Mouse (Mus musculus) heart, postnatal 10 days (tissue): ENCODE data around the gene Gpatch1. TPM values are rescaled to one million over a fixed set of nuclear protein-coding genes. Genes with fewer than 3 reads are reported as not detected.
A peak's percentile ranks its signal among the peaks of the same experiment; 100 is the strongest.

Experiments used
- DNase-seq, 2 experiments: peaks; one replicate each; pipeline ENCODE4 v3.0.0; 2021
- intact Hi-C: fragments of 180-260 bp; cut with DNase I; formaldehyde crosslinking; loops from one replicate; pipeline ENCODE4 v1.15.1; 2025
- total RNA-seq, 2 experiments: library from RNA; stranded (reverse); gene quantifications; 2 replicates each; pipeline ENCODE4 v1.2.3; 2021

Gpatch1 gene
- 10 to 100 TPM in 1 of 2 experiments, 1 to 10 TPM in 1; 9.2 to 12.1 TPM for total RNA-seq

DNA sequence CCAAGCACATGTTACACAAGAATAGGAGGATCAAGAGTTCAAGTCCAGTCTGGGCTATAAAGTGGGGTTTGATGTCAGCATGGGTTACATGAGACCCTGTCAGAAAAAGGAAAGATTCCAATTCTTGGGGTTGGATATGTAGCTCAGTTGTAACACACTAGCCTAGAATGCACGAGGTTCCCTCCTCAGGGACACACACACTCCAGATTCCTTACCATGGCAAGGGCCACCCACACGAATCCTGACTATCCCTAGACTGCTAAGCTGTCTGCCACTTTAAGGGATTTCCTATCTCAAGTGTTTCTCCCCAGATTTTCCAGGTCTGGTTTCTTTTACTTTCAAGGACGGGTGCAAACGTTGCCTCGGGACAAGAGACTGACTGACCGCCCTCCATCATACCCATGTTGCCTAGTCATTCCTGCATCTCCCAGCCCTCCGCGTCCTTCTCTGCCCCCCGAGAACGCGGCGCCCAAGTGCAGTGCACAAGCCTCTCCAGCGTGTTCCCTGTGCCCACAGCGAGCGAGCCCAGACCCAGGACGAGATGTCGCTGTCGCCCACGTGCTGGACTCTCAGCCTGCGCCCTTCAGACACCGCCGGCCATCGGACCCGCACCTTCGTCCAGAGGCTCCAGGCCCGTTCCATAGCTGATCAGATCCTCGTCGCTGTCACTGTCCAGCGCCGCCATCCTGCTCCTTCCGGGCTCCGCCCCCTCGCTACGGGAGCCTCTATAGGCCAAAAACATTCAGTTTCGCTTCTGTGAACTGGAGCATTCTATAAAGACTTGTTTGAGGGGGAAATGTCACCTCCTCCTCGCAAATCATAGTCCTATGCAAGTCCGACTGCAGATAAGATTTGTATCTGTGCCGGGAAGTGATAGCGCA lies at the start of gene Gpatch1:
Gene Gpatch1, minus strand, starts transcription at position 712 of the 881 bp plus-strand sequence.
- intact Hi-C loops: no loop called here

DNA sequence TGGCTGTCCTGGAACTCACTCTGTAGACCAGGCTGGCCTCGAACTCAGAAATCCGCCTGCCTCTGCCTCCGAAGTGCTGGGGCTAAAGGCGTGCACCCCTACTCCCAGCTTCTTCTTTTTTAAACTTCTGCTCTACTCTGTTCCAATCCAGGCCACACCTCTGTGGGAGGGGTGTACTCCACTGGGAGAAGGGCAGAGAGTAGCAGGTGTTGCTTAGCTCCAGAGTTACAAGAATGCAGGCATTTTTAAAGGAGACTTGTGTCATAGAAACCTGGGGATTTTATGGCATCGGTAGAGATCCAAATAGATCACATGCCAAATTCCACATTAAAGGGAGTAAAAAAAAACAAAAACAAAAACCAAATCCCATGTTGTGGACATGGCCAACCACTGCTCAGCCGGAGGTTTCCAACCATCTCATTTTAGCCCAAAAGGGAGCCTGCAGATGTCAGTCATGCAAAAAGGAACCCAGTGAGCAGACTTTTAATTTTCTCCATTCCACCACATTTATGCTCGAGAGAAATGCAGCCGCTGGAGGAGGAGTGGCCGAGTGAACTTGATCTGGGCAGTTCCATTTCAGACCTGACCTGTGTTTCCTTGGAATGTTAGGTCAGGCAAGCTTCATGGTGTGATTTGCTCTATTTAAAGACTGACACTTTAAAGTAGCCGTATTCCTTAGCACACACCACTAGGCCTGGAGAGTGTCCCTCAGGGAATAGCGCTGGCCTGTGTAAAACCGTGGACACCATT lies 47.1 kb upstream of the Gpatch1 start:
- intact Hi-C loops: no loop called here
- DNase-seq: no peak

More for the DNA sequence above, at the start of gene Gpatch1:
- peak; percentile 95 to 98 for DNase-seq

DNA sequence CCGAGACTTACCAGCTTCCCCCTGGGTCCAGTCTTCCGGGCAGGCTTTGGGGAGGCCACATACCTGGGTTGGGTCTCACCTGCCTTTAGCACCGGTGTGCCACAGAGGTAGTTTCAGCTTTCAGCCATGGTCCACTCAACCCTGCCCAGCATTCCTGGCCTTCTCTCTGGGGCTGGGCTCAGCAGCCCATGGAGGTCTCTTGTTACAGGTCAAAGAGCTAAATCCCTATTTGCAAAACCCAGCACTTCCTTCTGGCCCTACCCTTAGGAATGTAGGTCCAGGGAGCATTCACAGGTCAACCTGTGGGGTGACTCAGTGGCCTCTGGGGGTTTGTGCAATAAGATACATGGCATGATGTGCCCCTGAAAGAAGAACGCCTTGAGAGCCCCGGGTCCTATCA lies 44.6 kb upstream of the Gpatch1 start:
- DNase-seq: no peak
- intact Hi-C loops: no loop called here

DNA sequence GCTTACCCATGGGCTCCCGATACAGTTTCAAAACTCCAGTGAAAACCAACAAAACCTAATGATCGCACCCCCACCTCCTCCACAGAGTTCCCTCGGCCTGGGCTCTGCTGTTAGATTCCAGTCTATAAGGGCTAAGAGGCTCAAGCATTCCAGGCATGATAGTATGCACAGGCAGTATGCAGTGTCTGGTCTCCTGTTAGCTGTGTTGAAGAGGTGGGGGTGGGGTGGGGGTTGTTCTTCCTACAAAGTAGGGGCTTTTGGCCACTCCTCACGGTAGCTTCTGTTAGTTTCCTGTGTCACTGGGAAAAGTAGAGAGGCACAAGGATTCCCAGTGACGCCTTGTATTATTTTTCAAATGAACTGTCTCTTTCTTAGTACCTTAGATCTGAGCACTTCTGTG lies 44.0 kb upstream of the Gpatch1 start:
- DNase-seq: no peak
- intact Hi-C loops: no loop called here

DNA sequence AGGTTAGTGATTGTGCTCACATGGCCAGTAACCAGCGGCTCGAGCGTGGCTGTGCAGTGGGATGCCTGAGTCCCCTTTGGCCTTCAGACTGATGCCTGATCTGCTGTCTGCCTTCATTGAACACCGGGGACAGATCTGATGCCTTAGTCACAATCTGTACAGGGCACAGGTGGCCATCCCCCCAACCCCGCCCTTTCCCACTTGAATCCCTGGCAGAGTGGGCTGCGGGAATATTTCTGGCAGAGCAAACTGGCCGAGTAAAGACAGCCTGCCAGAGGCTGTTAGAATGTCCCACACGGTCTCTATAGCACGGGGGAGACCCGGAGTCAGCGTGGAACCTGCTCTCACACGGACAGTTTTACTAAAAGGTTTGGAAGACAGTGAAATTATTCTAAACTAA lies 39.4 kb upstream of the Gpatch1 start:
- intact Hi-C loops: no loop called here
- DNase-seq: no peak

DNA sequence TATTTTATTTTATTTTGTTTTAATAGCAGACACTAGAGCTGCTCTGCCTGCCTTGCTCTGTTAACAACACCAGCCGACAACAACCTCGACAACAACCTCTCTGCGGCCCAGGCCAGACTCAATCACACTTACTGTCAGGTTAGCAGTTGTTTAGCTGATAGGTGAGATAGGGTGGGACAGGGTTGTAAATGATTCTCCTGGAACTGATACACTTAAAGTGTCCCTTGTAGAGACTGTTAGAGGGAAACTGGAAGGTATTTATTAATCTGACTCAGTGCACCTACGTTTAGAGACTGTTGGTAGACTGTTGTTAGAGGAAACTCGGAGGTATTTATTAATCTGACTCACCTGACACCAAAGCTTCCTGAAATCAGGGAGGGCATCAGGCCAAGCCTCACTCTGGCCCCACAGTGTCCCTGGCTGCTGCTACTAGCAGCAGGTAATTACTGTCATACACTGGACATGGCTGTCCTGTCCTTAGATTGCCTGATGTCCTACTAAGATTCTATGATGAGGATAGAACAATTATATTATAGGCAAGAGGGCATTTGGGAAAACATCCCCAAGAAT lies 37.1 kb upstream of the Gpatch1 start:
- intact Hi-C loops: no loop called here
- no peak for DNase-seq

DNA sequence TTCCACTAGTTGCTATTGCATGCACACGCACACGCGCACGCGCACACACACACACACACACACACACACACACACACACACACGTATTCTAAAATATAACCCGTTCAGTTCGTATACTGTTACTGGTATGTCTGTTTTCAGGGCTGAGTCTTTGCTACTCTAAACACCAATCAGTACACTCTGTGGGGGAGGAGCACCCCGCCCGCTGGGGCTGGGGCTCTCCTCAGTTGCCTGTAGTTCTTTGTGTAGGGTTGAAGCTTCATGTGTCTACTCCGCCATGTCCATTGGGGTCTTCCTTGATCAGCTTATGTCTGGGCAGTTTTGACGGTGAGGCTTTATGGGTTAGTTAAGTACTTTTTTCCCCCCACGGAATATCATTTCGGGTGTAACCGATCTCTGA lies 35.1 kb upstream of the Gpatch1 start:
- DNase-seq: no peak
- intact Hi-C loops: no loop called here

DNA sequence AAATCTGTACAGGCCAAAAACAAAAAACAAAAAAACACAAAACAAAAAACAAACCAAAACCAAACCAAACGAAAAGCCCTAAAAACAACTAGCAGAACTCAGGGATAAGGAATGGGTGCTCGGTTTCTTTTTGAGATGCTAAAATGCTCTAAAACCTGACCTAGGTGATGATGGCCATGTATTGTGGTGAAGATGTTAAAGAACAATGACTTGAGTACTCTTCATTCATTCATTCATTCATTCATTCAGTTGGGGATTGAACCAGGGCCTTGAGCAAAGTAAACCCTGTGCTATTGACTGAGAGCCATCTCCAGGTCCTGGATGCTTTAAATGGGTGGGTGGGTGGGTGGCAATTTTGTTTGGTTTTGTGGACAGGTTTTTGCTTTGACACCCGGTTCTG lies 32.9 kb upstream of the Gpatch1 start:
- DNase-seq: no peak
- intact Hi-C loops: no loop called here

DNA sequence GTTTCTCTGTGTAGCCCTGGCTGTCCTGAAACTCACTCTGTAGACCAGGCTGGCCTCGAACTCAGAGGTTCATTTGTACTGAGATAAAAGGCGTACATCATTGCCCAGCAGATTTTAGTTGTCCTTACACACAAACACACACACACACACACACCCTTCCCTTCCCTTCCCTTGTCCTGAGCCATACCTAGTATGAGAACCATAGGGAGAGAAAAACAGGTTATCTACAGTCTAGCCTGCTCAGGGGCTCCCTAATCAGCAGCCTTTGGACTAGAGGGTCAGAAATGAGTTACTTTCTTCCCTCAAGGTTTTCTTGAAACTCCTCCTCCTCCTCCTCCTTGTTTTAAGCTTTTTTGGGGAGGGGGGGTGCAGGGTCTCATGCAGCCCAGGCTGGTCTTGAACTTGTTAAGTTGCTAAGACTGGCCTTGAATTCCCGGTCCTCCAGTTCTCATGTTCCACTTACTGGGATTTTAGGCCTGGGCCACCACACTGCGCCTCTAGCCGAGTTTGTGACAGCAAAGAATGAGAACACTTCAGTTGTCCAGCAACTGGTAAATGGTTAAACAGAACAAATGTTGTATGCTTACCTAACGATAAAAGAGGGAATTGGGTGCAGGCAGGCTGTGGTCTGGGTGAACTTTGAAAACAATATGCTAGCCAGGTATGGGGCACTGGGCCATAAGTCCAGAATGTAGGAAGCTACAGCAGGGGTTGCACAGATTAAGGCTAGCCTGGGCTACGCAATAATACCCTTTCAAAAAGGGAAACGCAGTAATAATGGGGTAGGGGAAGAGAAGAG lies 31.8 kb upstream of the Gpatch1 start:
- intact Hi-C loops: no loop called here
- DNase-seq: no peak

DNA sequence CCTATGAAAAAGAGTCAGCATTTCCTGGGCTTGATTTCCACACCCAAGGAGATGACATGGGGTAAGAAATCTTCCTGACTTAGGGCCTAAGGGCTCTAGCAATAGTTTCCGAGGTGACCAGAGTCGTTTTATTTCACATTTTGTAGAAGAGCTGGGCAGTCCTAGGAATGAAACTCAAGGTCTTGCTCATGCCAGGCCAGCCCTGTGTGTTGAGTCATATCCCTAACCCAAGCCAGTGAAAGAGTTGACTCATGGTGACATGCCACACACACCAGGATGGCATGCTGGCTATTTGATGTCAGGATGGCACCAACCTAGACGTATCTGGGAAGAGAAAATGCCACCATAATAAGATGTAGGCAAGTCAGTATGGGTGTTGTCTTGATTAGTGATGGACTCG lies 30.8 kb upstream of the Gpatch1 start:
- no peak for DNase-seq
- intact Hi-C loops: no loop called here

DNA sequence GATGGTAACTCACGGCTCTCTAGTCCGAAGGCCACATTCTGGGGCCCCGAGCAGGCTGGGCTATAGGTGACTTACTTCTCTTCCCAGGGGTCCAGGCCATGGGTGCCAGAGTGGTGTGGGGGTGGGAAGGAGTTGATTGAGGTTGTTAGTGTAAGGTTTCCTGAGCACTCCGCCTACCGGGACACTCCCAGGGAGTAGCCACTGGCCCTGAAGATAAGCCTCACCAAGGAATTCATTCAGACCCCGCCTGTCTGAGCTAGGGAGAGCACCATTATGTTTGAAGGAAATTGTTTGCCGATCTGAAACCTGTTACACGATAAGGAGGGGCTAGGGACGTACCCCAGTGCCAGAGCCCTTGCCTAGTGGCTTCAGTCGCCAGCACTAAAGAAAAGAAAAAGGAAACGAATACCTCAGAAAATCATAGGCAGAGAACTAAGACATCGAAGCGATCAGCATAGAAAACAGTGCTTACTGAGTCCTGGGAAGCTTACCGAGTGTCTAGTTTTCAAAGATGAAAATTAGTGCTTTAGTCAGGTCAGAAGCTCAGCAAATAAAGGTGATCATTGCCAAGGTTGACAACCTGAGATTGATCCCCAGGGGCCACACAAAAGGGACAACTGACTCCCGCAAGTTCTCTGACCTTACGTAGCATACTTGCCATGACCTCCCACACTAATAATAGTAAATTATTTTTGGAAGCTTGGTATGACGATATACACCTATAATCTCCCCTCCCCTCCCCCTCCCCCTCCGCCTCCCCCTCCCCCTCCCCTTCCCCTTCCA lies 29.9 kb upstream of the Gpatch1 start:
- intact Hi-C loops: no loop called here
- DNase-seq: no peak

DNA sequence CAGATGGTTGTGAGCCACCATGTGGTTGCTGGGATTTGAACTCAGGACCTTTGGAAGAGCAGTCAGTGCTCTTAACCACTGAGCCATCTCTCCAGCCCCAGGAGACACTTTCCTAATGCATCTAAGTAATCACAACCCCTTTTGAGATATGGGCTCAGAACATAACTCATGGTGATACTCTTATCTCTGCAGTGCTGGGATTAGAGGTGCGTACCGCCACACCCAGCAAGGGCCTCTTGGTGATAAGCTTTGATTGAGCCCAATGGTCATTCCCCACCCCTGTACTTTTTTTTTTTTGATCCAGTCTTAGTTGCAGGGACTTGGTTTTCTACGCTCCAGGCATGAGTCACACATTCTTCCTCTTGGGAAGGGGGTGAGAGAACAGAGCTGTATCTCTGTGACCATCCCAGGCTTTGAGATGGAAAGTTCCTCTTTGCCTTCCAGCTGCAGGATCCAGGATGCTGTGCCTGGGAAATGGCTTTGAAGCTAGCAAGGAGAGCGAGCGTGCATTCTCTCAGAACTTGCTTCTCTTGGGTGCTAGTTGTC lies 26.6 kb upstream of the Gpatch1 start:
- no peak for DNase-seq
- intact Hi-C loops: no loop called here

DNA sequence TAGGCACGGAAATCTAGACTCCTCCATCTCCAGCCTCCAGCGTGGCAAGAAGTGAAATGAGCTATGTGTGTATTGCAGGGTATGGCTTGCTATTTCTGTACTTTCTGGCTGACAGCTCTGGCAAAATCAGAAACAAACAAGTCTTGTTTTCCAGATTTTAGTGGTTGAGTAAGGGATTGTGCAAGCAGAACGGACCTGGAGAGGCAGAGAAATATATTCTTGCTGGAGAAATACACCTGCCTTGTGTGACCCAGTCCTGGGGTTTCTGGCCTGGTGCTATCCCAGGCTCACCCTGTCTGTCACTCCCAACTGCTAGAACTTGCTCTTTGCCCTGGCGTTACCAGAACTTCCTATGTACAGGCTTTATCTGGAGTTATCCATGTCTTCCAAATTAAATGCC lies 24.3 kb upstream of the Gpatch1 start:
- no peak for DNase-seq
- intact Hi-C loops: no loop called here

DNA sequence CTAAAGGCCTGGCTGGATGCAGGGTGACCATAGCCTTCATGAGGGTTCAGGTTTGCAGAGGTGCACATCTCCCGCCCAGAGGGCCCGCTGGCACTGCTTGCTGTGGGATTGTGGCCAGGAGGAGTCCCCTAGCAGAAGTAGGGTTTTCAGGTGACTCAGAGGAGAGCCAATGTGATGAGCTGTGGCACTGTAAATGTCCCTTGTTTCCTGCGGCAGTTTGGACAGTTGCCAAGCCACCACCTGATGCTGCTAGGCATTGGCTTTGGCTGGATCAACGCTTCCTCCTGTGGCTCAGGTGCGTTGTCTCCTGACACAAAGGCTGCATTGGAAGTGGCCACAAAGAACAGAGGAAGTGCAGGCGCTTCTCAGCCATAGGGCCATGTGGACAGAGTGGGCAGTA lies 23.0 kb upstream of the Gpatch1 start:
- DNase-seq: peak in 1 of 2 experiments; percentile 11
- intact Hi-C loops: no loop called here

DNA sequence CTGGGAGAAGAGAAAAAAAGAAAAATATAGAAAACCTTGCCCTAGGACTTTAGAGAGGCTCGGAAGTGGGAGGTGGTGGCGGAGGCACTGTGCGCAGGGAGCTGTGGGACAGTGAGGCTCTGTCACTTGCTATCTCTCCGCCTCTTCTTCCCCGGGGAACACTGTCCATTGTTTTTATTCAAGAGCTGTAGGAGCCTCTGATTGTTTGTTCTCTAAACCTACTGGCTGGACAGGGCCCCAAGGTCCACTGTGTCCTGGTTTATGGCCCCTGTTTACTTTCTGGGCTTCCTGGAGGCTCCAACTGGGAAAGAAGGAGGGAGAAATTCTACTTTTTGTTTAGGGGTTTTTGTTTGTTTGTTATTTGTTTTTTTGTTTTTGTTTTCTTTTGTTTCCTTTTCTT lies 22.0 kb upstream of the Gpatch1 start:
- no peak for DNase-seq
- intact Hi-C loops: no loop called here

DNA sequence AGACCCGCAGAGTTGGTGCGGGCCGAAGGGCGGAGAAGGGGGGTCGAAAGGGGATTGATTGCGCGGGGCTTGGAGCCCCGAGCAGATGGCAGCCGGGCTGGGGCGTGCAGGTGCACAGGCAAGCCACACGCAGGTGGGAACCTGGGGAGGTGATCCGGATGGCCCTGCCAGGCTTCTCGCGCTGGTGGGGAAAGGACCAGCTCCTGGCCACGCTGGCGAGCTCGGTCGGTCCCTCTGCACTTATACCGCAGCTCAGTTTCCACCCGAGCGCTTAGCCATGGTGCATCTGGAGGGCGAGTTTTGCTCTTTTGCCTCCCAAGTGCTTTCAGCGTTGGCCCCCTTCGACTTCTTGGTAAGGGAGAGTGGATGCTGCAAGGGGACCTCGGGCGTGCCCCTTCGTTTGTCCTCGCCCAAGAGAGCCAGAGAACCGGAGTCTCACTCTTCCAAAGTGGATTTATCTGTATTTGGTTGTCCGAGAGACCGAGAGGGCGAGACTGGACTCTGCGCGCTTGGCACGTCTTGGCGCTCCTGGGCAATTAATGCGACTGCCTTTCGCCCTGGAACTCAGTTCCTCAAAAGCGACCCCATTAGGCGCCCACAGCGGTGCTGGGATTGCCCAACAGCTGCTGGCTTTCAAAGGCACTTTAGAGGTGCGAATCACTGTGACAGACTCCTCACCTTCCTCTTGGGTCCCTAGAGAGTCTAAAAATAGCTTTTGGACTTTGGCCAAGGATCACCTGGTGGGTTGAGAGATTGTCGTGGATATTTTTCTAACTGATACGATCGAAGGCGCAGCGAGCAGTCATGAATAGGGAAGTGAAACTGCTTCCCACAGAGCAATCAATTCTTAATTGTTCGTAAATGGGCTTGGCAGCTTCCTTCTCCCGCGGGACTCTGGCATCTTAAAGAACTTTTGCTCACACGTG lies 16.6 kb upstream of the Gpatch1 start:
- peak; percentile 32 to 44 for DNase-seq
- intact Hi-C loops: loop anchor here (2.0 to 5.0 kb wide), 2 partner anchors 43 to 60 kb away; no protein-coding TSS in a partner anchor

DNA sequence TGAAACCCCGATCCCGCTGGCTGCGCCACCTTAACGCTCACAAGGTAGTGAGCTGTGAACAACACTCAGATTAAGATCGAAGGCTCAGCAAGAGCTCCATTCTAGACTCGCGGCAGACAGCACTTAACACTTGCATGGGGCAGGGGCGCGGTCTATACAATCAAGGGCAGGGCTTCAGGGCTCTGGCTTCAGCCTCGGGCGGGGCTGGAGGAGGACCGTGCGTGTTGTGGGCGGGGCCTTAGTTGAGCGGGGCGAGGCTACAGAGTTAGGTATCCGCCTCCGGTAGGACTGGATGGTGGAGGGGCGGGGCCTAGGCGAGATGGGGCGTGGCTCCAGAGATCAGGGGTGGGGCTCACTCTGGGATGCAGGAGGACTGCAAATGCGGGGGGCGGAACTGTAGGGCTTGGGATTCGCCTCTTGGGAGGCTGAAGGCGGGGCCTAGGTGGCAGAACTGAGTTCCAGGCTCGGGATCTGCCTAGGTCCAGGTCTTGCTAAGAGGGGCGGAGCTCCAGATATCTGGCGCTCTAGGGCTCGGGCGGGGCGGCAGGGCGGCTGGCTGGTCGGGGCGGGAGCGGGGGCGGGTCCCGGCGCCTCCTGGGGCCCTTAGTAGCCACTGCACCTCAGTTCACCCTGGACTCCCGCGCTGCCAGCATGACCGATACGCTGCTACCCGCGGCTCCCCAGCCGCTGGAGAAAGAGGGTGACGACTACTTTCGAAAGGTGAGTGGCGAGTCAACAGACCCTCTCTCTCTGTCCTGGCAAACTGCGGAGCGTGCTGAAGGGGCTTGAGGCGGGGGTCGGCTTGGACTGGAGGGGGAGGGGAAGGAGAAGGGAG lies 15.7 kb upstream of the Gpatch1 start, which contains the start of gene Rhpn2:
Gene Rhpn2, plus strand, starts transcription at position 479 of the 835 bp plus-strand sequence.
- intact Hi-C loops: loop anchor here (2.0 kb wide), 1 partner anchor 61 kb away; no protein-coding TSS in a partner anchor
- peak; percentile 99 for DNase-seq
